Mouse (Mus musculus) mature B cell (primary cell): ENCODE results near the gene D930048N14Rik.

Experiments
- in situ Hi-C: fragments of 300-500 bp; cut with MboI; formaldehyde crosslinking; loops from 2 replicates; pipeline ENCODE4 v1.14.3; 2019

The D930048N14Rik gene

GRCm38 (mm10) chr11:51702831-51703230, 52.1 kb downstream of the D930048N14Rik start:
- in situ Hi-C loops, result no loop called here

- in situ Hi-C loops, result no loop called here
These were observed 52.7 kb downstream of the D930048N14Rik start for GRCm38 (mm10) chr11:51703379-51703998.

- in situ Hi-C loops, result no loop called here
These were observed 55.7 kb downstream of the D930048N14Rik start for GRCm38 (mm10) chr11:51706451-51706850.

GRCm38 (mm10) chr11:51707080-51707479, 56.3 kb downstream of the D930048N14Rik start:
- in situ Hi-C loops, result no loop called here
